Mouse (Mus musculus) layer of hippocampus, adult 18-20 months (tissue): ENCODE results near the gene Pam. TPM values are rescaled to one million over a fixed set of nuclear protein-coding genes. Genes with fewer than 3 reads are reported as not detected.
A peak's percentile ranks its signal among the peaks of the same experiment; 100 is the strongest.

Experiments used
- DNase-seq, 2 experiments: peaks; one replicate each; pipeline ENCODE4 v3.0.0; 2022; ENCODE audit warnings: low spot score in 2 of 2
- total RNA-seq, 2 experiments: library from RNA; stranded (reverse); gene quantifications; 2 replicates each; pipeline ENCODE4 v1.2.3; 2021

Gene Pam
- total RNA-seq, 2 experiments from 2014 or later: 188 to 199 TPM

GRCm38 (mm10) chr1:98080431-98080830, 15.0 kb downstream of the Pam start:
- DNase-seq: no peak

- DNase-seq: no peak
These were observed 15.8 kb downstream of the Pam start for GRCm38 (mm10) chr1:98079640-98080039.

- DNase-seq: no peak
These were observed 16.7 kb downstream of the Pam start for GRCm38 (mm10) chr1:98078735-98079134.

- DNase-seq: no peak
These were observed 21.6 kb downstream of the Pam start for GRCm38 (mm10) chr1:98073826-98074225.

- DNase-seq: no peak
These were observed 22.3 kb downstream of the Pam start for GRCm38 (mm10) chr1:98073127-98073526.

GRCm38 (mm10) chr1:98072045-98072444, 23.4 kb downstream of the Pam start:
- peak in 1 of 2 experiments; percentile 41 for DNase-seq

- DNase-seq: no peak
These were observed 24.0 kb downstream of the Pam start for GRCm38 (mm10) chr1:98071436-98071835.

GRCm38 (mm10) chr1:98070743-98071325, 24.6 kb downstream of the Pam start:
- DNase-seq: no peak

- DNase-seq: no peak
These were observed 27.3 kb downstream of the Pam start for GRCm38 (mm10) chr1:98068177-98068576.

GRCm38 (mm10) chr1:98062074-98062473, 33.4 kb downstream of the Pam start:
- DNase-seq: no peak

GRCm38 (mm10) chr1:98059401-98059800, 36.0 kb downstream of the Pam start:
- DNase-seq: no peak

- no peak for DNase-seq
These were observed 38.2 kb downstream of the Pam start for GRCm38 (mm10) chr1:98056996-98057945.

GRCm38 (mm10) chr1:98056277-98056676, 39.2 kb downstream of the Pam start:
- no peak for DNase-seq

GRCm38 (mm10) chr1:98055591-98055990, 39.9 kb downstream of the Pam start:
- DNase-seq: no peak

GRCm38 (mm10) chr1:98053994-98054393, 41.5 kb downstream of the Pam start:
- no peak for DNase-seq

GRCm38 (mm10) chr1:98053447-98053846, 42.0 kb downstream of the Pam start:
- no peak for DNase-seq

GRCm38 (mm10) chr1:98052775-98053174, 42.7 kb downstream of the Pam start:
- DNase-seq: no peak

GRCm38 (mm10) chr1:98051039-98051438, 44.4 kb downstream of the Pam start:
- DNase-seq: no peak

GRCm38 (mm10) chr1:98049756-98050155, 45.7 kb downstream of the Pam start:
- no peak for DNase-seq

- DNase-seq: no peak
These were observed 47.1 kb downstream of the Pam start for GRCm38 (mm10) chr1:98048218-98048801.

- peak; percentile 34 to 56 for DNase-seq
These were observed 47.9 kb downstream of the Pam start for GRCm38 (mm10) chr1:98047284-98048217.
